Mouse (Mus musculus): ENCODE data around the gene Sort1. TPM values are rescaled to one million over a fixed set of nuclear protein-coding genes. Genes with fewer than 3 reads are reported as not detected.
A peak's percentile ranks its signal among the peaks of the same experiment; 100 is the strongest.
"Not testable (repeated sequence)": the region's sequence is repeated elsewhere in the genome, so short reads cannot be mapped to it uniquely, and the experiment has no call there.

Sort1 gene
- 100 to 1,000 TPM; 176 to 177 TPM for total RNA-seq (2021)

DNA sequence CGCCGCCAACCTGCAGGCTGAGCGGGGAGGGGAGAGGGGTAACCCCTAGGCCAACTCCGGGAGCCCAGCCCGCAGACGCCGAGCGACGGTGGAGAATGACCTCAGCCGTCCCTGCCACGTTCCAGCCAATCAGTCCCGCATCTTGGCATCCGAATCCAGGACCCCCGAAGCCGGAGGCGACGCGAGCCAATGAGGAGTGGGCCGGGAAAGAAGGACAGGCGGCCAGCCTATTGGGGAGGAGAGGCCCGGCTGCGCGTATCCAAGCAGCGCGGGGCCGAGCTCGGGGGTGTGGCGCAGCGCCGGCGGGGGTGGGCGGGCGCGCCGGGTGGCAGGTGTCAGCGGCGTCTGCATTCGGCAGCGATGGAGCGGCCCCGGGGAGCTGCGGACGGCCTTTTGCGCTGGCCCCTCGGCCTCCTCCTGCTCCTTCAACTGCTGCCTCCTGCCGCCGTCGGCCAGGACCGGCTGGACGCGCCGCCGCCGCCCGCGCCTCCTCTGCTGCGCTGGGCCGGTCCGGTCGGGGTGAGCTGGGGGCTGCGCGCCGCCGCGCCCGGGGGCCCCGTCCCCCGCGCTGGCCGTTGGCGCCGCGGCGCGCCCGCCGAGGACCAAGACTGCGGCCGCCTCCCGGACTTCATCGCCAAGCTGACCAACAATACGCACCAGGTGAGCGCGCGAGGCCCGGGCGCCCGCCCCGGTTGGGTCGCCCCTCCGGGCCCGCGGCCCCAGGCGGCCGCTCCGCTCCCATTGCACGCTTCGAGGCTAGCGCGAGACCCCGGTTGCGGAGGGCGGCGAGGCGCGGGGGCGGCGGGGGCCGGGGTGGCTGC, at the start of gene Sort1:
Sort1 (plus strand) TSS at position 302 of the 821 bp plus-strand sequence.
- DNase-seq (ENCODE audit: extremely low spot score in 1 of 2, low spot score in 2 of 2) = peak; percentile 94 to 95
- intact Hi-C loops (cut with DNase I) = loop anchor here (1.0 kb wide), 1 partner anchor 105 kb away; no protein-coding TSS in a partner anchor

DNA sequence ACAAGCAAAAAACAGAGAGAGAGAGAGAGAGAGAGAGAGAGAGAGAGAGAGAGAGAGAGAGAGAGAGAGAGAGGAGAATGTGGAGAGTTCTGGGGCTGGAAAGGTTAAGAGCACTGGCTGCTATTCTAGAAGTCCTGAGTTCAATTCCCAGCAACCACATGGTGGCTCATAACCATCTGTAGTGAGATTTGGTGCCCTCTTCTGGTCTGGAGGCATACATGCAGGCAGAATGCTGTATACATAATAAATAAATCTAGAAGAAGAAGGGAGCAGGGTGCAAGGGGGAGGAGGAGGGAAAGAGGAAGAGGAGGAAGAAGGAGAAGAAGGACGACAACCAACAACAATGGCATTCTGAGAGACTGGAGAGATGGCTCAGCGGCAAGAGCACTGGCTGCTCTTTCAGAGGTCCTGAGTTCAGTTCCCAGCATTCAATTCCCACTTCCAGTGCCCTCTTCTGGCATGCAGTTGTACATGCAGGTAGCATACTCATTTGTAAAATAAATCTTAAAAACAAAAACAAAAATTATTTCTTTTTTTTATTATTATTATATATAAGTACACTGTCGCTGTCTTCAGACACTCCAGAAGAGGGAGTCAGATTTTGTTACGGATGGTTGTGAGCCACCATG, 46.3 kb upstream of the Sort1 start:
- intact Hi-C loops (cut with DNase I) = not testable (repeated sequence)

DNA sequence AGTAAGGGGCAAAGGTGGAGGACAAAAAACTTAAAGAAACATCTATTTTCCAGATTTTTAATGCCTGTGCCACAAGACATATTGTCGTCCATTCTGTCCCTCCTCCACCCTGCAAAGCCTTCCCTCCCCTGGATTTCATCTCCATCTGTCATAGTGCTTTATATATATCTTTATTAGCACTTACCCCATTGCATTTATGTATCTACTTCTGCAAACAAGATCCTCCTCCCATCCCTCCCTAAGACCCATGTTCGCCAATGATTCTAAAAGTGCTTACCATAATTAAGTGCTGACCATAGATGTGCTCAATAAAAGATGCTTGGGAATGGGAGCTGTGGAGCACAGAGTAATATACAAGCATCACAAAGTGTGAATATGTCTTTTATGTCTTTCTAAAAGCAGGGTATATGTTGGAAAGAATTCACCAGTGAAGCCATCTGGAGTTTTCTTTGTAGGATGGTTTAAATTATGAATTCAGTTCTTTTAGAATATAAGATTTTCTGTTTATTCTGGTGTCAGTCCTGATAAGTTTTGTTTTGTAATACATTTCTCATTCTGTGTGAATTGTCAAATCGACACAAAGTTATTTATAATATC, 42.5 kb upstream of the Sort1 start:
- DNase-seq (ENCODE audit: extremely low spot score in 1 of 2, low spot score in 2 of 2) = no peak
- intact Hi-C loops (cut with DNase I) = no loop called here

More for the DNA sequence above, 46.3 kb upstream of the Sort1 start:
- DNase-seq (ENCODE audit: extremely low spot score in 1 of 2, low spot score in 2 of 2) = not testable (repeated sequence)

DNA sequence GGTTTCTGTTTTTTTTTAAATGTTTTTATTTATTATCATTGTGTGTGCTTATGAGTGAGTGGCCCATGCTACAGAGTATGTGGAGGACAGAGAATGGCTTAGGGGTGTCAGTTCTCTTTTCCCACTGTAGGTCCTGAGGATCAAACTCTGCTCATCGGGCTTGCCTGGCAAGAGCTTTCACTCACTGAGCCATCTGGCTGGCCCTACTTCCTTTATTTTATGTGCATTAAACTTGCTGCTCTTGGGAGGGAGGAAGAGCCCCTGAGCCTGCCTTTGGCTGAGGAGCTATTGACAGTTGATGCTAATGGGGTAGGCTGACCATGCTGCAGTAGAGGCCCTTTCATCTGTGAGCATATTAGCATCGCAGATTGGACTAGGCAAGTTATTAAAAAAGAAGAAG, 37.0 kb upstream of the Sort1 start:
- intact Hi-C loops (cut with DNase I) = no loop called here
- no peak for DNase-seq (ENCODE audit: extremely low spot score in 1 of 2, low spot score in 2 of 2)

DNA sequence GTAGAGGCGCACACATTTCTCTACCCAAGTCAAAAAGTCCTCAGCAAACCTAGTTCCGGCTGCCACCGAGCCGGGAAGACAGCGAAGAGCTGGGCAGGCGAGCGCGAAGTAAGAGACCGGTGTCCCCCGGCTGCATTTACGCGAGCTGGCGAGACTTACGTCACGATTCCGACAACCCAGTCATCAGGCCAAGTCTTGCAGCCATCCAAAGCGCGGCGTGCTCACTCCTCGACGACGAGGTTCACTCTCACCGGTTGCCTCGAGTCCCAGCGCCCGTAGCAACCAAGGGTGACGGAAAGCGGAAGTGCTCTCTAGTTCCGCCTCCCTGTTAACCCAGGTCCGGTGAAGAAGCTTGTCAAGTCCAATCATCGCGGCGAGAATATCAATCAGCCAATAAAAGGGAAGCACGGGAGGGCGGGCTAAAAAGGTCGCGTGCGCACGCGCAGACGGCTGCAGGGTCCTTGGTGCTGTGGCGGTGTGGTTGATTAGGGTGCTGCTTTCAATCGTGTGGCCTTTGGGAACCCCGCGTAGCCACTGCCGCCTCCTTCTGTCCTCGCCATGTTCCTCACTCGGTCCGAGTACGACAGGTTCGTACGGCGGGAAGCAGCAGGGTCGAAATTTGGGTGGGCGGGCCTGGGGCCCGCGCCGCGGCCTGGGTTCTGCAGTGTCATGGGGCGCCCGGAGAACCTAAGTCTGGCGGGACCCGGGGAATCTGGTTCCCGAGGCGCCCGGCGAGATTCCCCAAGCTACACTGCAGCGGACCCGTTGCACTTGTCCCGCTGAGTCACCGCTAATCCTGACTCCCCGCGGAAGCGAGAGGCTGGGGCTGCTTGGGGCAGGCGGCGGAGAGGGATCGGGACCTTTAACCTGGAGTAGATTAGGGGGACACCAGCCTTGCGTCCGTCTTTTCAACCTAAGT, 26.9 kb upstream of the Sort1 start, which contains the start of gene Psma5:
Psma5 (plus strand) TSS at position 208 of the 919 bp plus-strand sequence.
- DNase-seq (ENCODE audit: extremely low spot score in 1 of 2, low spot score in 2 of 2) = peak; percentile 95 to 96
- intact Hi-C loops (cut with DNase I) = loop anchor here (5.0 kb wide), 1 partner anchor 45 kb away; the partner anchor contains the start of gene Atxn7l2

DNA sequence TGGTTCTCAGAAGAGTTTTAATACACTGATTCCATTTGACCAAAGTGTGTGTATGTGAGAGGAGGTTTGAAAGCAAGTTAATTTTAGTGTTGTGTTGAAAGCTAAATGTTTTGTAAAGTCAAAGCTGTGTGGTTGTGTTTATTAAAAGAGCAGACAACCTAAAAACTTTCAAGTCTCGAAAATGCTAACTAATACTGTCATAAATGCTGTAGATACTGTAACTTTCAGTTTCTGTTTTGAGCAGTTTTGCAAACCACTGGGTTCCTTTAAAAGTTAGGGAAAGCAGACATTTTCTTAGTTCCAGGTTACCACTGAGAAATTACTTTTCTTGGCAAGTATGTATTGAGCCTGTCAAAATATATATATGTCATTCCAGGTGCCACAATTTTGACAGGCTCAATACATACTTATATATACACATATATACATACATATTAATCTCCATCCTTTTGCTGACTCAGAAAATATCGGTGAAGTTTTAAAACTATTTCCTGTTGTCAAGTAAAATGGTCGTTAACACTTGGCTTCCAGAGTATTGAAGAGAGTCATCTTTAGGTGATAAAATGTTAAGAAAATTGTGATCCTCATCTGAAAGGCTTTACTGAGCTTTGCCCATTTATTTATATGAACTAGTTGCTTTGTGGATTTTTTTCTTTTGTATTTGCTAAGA, 25.9 kb upstream of the Sort1 start:
- intact Hi-C loops (cut with DNase I) = loop anchor here (5.0 kb wide), 1 partner anchor 46 kb away; the partner anchor contains the start of gene Atxn7l2
- DNase-seq (ENCODE audit: extremely low spot score in 1 of 2, low spot score in 2 of 2) = no peak

DNA sequence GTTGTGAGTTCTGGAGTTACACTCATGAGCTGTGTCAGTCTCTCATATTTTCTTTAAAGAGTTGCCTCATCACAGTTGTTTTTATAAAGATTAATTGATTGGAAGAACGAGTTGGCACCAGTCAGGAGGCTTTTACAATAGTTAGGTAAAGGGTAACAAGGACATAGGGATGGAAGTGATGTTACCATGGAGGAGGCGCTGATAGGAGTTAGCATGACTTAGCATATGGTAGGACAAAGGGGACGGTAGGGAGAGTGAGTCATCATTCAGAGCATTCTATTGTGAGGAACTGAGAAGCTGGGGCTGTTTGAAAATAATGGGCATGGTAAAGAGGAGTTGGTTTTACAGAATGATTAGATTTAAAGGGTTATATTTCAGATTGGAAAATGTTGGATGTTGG, 24.6 kb upstream of the Sort1 start:
- DNase-seq (ENCODE audit: extremely low spot score in 1 of 2, low spot score in 2 of 2) = no peak
- intact Hi-C loops (cut with DNase I) = loop anchor here (5.0 kb wide), 1 partner anchor 47 kb away; the partner anchor contains the start of gene Atxn7l2

DNA sequence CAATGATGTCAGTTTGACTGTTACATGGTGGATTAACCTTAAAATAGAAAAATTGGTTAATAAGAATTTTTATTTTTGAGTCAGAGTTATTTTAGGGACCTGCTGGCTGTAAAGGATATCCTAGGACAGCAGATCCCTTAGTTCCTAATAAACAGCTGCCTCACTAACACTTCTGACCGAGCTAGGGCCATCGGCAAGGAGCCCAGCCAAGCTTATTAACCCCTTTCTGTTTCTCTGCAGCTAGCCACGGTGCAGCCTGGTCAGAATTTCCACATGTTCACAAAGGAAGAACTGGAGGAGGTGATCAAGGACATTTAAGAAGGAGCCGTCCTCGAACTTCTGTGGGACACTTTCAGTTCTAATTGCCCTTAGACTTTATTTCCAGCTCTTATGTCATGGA, 4.4 kb upstream of the Sort1 start:
- DNase-seq (ENCODE audit: extremely low spot score in 1 of 2, low spot score in 2 of 2); intact Hi-C loops (cut with DNase I): not testable (repeated sequence)

DNA sequence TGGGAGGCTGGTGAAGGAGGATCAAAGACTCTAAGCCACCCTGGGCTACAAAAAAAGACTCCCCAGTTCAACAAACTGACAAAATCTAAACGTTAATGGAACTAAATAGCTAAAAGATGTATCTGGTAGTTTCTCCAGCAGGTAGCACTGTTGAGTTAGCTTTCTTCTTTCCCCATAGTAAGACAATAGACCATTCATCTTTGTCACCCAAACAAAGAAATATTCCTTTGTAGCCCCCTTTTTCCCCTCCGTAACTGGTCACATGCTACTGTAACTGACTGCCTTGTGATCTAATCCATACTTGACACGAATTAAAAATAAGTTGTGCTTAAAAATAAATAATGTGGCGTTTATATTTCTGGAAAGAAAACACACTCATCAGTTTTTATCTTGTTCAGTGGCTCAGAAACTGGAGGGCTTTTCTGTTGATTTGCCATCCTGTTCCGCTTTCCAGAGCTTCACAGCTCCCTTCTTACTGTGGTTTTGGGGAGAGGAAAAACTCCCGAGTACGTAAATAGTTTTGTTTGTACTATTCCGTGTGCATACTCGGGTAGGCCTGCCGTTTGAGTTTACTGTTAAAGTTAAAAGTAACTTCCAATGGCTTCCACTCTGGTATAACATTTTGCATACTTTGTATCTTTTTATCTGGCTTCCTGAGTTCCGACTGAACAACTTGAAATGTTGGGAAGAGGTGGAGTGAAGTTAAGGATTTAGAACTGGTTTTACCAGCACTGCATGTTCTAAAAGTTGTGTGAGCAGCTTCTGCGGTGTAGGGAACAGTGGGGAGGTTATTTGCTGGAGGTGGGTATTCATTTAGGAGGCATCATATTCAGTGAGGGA, 1.3 kb upstream of the Sort1 start:
- DNase-seq (ENCODE audit: extremely low spot score in 1 of 2, low spot score in 2 of 2) = no peak
- intact Hi-C loops (cut with DNase I) = loop anchor here (1.0 kb wide), 1 partner anchor 107 kb away; no protein-coding TSS in a partner anchor

DNA sequence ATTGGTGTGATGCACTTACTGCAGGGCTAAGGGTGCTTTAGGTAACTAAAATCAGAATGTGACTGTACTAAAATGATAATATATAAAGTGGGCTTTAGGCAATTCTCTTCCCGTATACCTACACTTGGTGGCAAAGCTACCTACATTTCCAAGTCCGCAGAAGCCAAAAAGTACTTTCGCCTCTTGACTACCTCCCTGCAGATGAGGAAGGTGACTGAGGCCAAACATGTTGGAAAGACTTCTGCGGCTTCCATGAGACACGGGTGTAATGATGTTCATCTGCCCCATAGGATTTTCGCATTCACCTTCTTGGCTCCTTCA, 681 bp upstream of the Sort1 start:
- intact Hi-C loops (cut with DNase I) = loop anchor here (1.0 kb wide), 1 partner anchor 106 kb away; no protein-coding TSS in a partner anchor
- no peak for DNase-seq (ENCODE audit: extremely low spot score in 1 of 2, low spot score in 2 of 2)

DNA sequence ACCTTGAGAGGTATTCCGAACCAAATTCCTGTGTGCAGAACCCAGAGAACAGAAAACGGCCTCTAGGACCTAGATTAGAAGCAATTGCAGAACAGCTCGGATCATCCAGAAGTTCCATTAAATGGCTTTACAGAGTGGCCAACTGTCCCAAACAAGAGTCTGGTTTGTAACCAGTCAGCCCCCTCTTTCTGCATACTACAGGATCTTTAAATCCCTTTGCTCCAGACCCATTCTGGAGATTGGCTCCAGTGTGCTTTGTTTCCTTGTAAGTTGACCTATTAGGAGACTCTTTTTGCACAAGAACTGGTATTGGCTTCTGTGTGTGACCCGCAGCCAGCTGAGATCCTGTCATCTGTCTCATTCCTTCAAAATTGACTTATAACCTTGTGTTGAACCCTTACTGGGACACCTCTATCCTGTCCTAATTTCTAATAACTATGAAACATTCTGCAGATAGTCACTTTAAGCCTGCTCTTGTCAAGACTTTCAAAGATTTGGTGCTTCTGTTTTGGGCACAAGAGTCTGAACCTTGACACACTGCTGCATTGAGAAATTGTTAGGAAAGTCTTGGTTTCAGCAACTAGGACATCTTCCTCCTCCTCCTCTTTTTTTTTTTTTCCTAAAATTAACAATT, 1.3 kb downstream of the Sort1 start:
- intact Hi-C loops (cut with DNase I) = loop anchor here (5.0 kb wide), 1 partner anchor 42 kb away; no protein-coding TSS in a partner anchor

DNA sequence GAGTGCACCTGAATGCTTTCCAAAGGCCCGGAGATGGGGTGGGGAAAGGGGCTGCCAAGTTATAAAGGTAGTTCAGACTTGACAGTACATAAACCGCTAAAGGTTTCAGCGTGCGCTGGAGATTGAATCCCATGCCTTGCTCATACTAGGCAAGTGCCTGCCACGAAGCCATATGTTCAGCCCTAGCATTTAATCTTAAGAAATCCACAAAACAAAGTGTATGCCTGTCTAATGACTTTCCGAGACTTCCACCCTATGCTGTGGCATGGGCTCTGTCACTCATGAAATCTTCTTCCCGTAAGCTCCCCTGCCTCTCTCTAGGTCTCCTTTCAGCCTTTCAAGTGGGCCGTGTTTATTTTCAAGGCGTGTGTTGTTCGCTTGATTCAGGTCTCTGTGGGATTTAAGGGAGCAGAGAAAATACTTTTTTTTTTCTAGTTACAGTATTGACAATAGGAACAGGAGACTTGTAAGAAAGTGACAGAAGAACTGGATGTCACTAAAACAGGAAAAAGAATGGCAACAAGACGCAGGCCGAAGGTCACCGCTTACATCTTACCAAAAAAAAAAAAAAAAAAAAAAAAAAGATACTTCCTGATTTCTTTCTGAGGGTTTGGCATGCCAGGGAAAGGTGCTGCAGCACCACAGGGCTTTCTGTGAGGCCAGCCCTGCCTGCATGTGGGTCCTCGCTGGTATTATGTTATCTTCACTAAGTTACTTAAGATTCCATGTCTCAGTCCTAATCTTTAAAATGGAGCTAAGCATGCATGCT, 3.0 kb downstream of the Sort1 start:
- DNase-seq (ENCODE audit: extremely low spot score in 1 of 2, low spot score in 2 of 2) = no peak
- intact Hi-C loops (cut with DNase I) = loop anchor here (5.0 kb wide), 1 partner anchor 40 kb away; no protein-coding TSS in a partner anchor

More for the DNA sequence above, 1.3 kb downstream of the Sort1 start:
- no peak for DNase-seq (ENCODE audit: extremely low spot score in 1 of 2, low spot score in 2 of 2)

DNA sequence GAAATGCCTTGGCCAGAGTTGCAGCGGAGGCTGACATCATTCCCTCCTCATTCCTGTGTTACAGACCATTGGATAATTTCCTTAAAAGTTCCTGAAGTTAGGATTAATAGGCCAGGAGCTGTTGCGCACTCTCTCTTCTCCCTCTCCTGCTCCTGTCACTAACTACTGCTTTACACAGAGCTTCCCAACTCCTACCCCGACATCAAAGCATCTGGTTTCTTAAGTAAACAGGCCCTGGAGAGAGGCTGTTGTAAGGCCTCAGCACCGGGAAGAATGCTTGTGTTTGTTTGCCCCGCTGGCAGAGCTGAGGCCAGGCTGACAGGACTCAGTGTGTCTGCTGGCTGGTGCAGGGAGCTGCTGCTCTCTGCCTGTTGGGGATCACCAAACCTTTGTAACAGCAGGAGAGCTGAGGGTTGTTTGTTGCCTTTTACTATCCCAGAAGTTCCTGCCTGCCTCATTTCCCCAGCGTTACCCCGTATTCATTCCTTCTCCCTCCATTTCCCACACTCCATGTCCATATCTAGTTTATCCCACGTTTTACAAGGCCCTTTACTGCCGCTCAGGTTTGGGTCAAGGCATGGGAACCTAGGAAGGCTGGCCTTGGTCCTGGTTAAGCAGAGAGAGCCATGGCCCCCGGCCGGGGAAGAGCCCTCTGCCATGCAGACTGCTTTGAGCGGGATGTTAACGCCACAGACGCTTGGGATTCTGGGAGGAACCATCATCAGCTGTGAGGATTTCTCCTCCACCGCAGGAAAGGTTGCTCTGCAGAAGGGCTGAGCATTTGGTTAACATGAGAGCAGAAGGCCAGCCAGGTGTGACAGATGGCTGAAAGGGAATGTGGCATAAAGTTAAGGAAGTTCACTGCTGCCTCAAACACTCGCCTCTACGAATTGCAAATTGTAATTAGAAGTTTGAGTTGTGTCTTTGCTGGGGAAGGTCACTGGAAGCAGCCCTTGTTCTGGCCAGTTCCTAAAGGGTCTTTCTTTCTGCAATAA, 4.2 kb downstream of the Sort1 start:
- intact Hi-C loops (cut with DNase I) = loop anchor here (5.0 kb wide), 1 partner anchor 39 kb away; no protein-coding TSS in a partner anchor

DNA sequence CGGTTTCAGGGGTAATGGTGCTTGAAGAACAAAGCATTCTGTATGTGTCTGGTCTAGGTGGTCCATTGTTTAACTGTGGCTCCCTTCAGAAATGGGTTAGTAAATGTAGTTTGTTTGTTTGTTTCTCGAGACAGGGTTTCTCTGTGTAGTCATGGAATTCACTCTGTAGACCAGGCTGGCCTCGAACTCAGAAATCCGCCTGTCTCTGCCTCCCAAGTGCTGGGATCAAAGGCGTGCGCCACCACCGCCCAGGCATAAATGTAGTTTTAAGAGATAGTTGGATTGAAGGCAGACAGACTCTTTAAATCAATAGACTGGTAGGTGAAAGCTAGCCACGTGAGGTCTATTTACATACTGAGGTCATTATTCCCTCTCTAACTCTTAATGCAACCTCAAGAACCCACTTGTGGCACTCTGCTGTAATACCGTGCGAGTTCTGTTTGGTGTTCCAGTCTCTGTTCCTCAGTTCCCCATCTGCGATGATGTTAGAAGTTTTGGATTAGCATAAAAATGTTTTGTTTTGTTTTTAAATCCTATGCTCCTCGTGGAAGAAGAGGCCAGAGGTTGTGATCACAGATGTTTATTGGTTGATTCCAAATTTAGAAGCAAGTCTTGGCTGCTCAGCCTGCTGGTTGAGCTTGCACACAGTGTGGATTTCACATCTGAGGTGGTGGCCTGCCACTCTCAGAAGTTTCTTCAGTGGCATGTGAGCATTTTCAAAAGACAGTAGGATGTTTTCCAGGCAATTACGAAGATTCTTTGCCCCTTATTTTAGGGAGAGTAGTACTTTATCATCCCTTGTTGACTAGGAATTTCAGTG, 5.6 kb downstream of the Sort1 start:
- DNase-seq (ENCODE audit: extremely low spot score in 1 of 2, low spot score in 2 of 2) = no peak
- intact Hi-C loops (cut with DNase I) = loop anchor here (5.0 kb wide), 1 partner anchor 38 kb away; no protein-coding TSS in a partner anchor

More for the DNA sequence above, 4.2 kb downstream of the Sort1 start:
- peak in 1 of 2 experiments; percentile 69 for DNase-seq (ENCODE audit: extremely low spot score in 1 of 2, low spot score in 2 of 2)

Data from left cerebral cortex, postnatal 10 days (tissue).